Mouse (Mus musculus) erythroblast, embryonic 14.5 days (primary cell): ENCODE data around the gene Ecsit.

Experiments
- GATA1 ChIP-seq: IDR thresholded peaks from 2 replicates; pipeline ENCODE4 v1.6.1; 2012; ENCODE audit warnings: low read length, inconsistent platforms, mixed read lengths
- TAL1 ChIP-seq: IDR thresholded peaks from 3 replicates; pipeline ENCODE4 v1.6.1; 2012; ENCODE audit warnings: low read length, inconsistent platforms, mixed read lengths

GRCm38 (mm10) chr9:22108194-22108593 lies 23.0 kb upstream of the Ecsit start:
- no peak for TF ChIP-seq GATA1
- TF ChIP-seq TAL1 = no peak
